Mouse (Mus musculus) CH12.LX (cell line): ENCODE measurements around the gene Gcnt2. TPM values are rescaled to one million over a fixed set of nuclear protein-coding genes. Genes with fewer than 3 reads are reported as not detected.

ENCODE experiments used
- DNase-seq: peaks from one replicate; pipeline ENCODE4 v3.0.0-alpha.2; 2013; ENCODE audit errors: extremely low read depth
- H3K27ac ChIP-seq: 2 replicates; pipeline ENCODE4 v1.5.1; 2012; ENCODE audit warnings: low read depth, mild to moderate bottlenecking, control low read depth, moderate library complexity; ENCODE audit not compliant: insufficient read depth
- H3K27me3 ChIP-seq: replicated peaks from 2 replicates; pipeline ENCODE3; 2012; ENCODE audit warnings: inconsistent platforms
- H3K36me3 ChIP-seq, 2 experiments: replicated peaks in 1 of 2; 2 replicates each; pipeline versions ENCODE3 to v1.6.1; 2012; ENCODE audit warnings: inconsistent platforms in 1 of 2, low read length in 1 of 2, mild to moderate bottlenecking in 1 of 2, mixed read lengths in 1 of 2, moderate library complexity in 1 of 2; ENCODE audit not compliant: control insufficient read depth in 1 of 2, insufficient read depth in 1 of 2
- H3K4me1 ChIP-seq, 2 experiments: 2 replicates each; pipeline ENCODE4 v1.6.1; 2012; ENCODE audit warnings: inconsistent platforms in 1 of 2, moderate library complexity in 1 of 2; ENCODE audit not compliant: insufficient read depth in 2 of 2, control insufficient read depth in 1 of 2
- H3K4me2 ChIP-seq: 2 replicates; pipeline ENCODE4 v1.6.1; 2012; ENCODE audit warnings: low read depth, mild to moderate bottlenecking, control low read depth; ENCODE audit not compliant: poor library complexity, insufficient read depth, severe bottlenecking
- H3K4me3 ChIP-seq, 3 experiments: fragments of 150-350 bp in 1 of 3; sonication (generic) in 1 of 3; replicated peaks in 1 of 3; 2 replicates each; pipeline versions ENCODE3 to v1.5.1; 2011 to 2012; ENCODE audit warnings: low read depth in 2 of 3, low read length in 2 of 3, mild to moderate bottlenecking in 2 of 3, moderate library complexity in 2 of 3, control low read depth in 1 of 3, improper control_type of control experiment in 1 of 3, inconsistent platforms in 1 of 3, mixed read lengths in 1 of 3; ENCODE audit not compliant: poor library complexity in 1 of 3
- H3K79me2 ChIP-seq: replicated peaks from 2 replicates; pipeline ENCODE4 v1.6.1; 2012; ENCODE audit warnings: mild to moderate bottlenecking, moderate library complexity; ENCODE audit not compliant: control insufficient read depth, poor library complexity, insufficient read depth, severe bottlenecking; ENCODE audit errors: extremely low read depth
- H3K9ac ChIP-seq: 2 replicates; pipeline ENCODE4 v1.6.1; 2012; ENCODE audit warnings: low read depth, mild to moderate bottlenecking, control low read depth, moderate library complexity; ENCODE audit not compliant: insufficient read depth
- H3K9me3 ChIP-seq: replicated peaks from 2 replicates; pipeline ENCODE3; 2012; ENCODE audit warnings: low read length, inconsistent platforms, mixed read lengths
- BHLHE40 ChIP-seq: IDR thresholded peaks from 2 replicates; pipeline ENCODE4 v1.6.1; 2011; ENCODE audit warnings: mild to moderate bottlenecking, low read depth, low read length, improper control_type of control experiment
- CHD2 ChIP-seq: IDR thresholded peaks from 2 replicates; pipeline ENCODE4 v1.6.1; 2011; ENCODE audit warnings: low read length, improper control_type of control experiment
- CTCF ChIP-seq, 2 experiments: IDR thresholded peaks in 1 of 2; conservative IDR thresholded peaks in 1 of 2; 2 replicates each; pipeline ENCODE4 v1.5.1; 2011 to 2012; ENCODE audit warnings: low read depth in 2 of 2, low read length in 2 of 2, improper control_type of control experiment in 1 of 2, inconsistent platforms in 1 of 2, mild to moderate bottlenecking in 1 of 2, moderate library complexity in 1 of 2
- E2F4 ChIP-seq: IDR thresholded peaks from 2 replicates; pipeline ENCODE4 v1.6.1; 2011; ENCODE audit warnings: low read depth, low read length, improper control_type of control experiment; ENCODE audit not compliant: insufficient replicate concordance
- ELF1 ChIP-seq: IDR thresholded peaks from 2 replicates; pipeline ENCODE4 v1.6.1; 2014; ENCODE audit warnings: low read depth, mild to moderate bottlenecking, inconsistent platforms, low read length, improper control_type of control experiment
- EP300 ChIP-seq: IDR thresholded peaks from 2 replicates; pipeline ENCODE4 v1.6.1; 2011; ENCODE audit warnings: low read length, improper control_type of control experiment
- GABPA ChIP-seq: IDR thresholded peaks from 2 replicates; pipeline ENCODE4 v1.6.1; 2012; ENCODE audit warnings: low read depth, low read length, improper control_type of control experiment, inconsistent platforms; ENCODE audit not compliant: insufficient replicate concordance
- HCFC1 ChIP-seq: IDR thresholded peaks from 2 replicates; pipeline ENCODE4 v1.6.1; 2012; ENCODE audit warnings: low read depth, mild to moderate bottlenecking, inconsistent platforms, low read length, improper control_type of control experiment
- IRF4 ChIP-seq: IDR thresholded peaks from 2 replicates; pipeline ENCODE4 v1.6.1; 2014; ENCODE audit warnings: low read depth, mild to moderate bottlenecking, inconsistent platforms, low read length, improper control_type of control experiment
- JUND ChIP-seq: conservative IDR thresholded peaks from 2 replicates; pipeline ENCODE4 v1.6.1; 2011; ENCODE audit warnings: low read depth, low read length, improper control_type of control experiment
- KAT2A ChIP-seq: IDR thresholded peaks from 2 replicates; pipeline ENCODE4 v1.6.1; 2012; ENCODE audit warnings: low read length, improper control_type of control experiment, inconsistent platforms; ENCODE audit not compliant: insufficient replicate concordance
- MAFK ChIP-seq: IDR thresholded peaks from 2 replicates; pipeline ENCODE4 v1.6.1; 2011; ENCODE audit warnings: low read length, improper control_type of control experiment; ENCODE audit not compliant: insufficient replicate concordance
- MXI1 ChIP-seq: IDR thresholded peaks from 2 replicates; pipeline ENCODE4 v1.6.1; 2011; ENCODE audit warnings: mild to moderate bottlenecking, low read depth, low read length, improper control_type of control experiment
- MYC ChIP-seq: IDR thresholded peaks from 2 replicates; pipeline ENCODE4 v1.6.1; 2011; ENCODE audit warnings: low read depth, mild to moderate bottlenecking, improper control_type of control experiment, low read length
- NELFE ChIP-seq: IDR thresholded peaks from 2 replicates; pipeline ENCODE4 v1.6.1; 2011; ENCODE audit warnings: low read depth, low read length, improper control_type of control experiment
- NRF1 ChIP-seq: IDR thresholded peaks from 2 replicates; pipeline ENCODE4 v1.6.1; 2014; ENCODE audit warnings: low read depth, mild to moderate bottlenecking, inconsistent platforms, low read length, improper control_type of control experiment, moderate library complexity
- POLR2AphosphoS2 ChIP-seq: IDR thresholded peaks from 2 replicates; pipeline ENCODE4 v1.6.1; 2011; ENCODE audit warnings: low read depth, low read length, improper control_type of control experiment
- RCOR1 ChIP-seq: conservative IDR thresholded peaks from 2 replicates; pipeline ENCODE4 v1.6.1; 2012; ENCODE audit warnings: low read depth, mild to moderate bottlenecking, inconsistent platforms, low read length, improper control_type of control experiment
- SMC3 ChIP-seq: IDR thresholded peaks from 2 replicates; pipeline ENCODE4 v1.6.1; 2011; ENCODE audit warnings: low read depth, low read length, improper control_type of control experiment
- TCF12 ChIP-seq: IDR thresholded peaks from 2 replicates; pipeline ENCODE4 v1.6.1; 2014; ENCODE audit warnings: low read depth, mild to moderate bottlenecking, inconsistent platforms, low read length, improper control_type of control experiment
- USF1 ChIP-seq: IDR thresholded peaks from 2 replicates; pipeline ENCODE4 v1.6.1; 2014; ENCODE audit warnings: low read depth, mild to moderate bottlenecking, inconsistent platforms, low read length, improper control_type of control experiment
- ZKSCAN1 ChIP-seq: IDR thresholded peaks from 2 replicates; pipeline ENCODE4 v1.6.1; 2012; ENCODE audit warnings: low read depth, inconsistent platforms, low read length, improper control_type of control experiment, borderline replicate concordance
- ZNF384 ChIP-seq: IDR thresholded peaks from 2 replicates; pipeline ENCODE4 v1.6.1; 2012; ENCODE audit warnings: low read depth, low read length, improper control_type of control experiment, inconsistent platforms
- dilution Hi-C: fragments of 300-500 bp; cut with MboI; formaldehyde crosslinking; loops from 2 replicates; pipeline ENCODE4 v1.14.3; 2020; ENCODE audit warnings: low sequenced_read_pairs; ENCODE audit not compliant: extremely low pct_unique_long_range_greater_than_20kb, extremely low pct_ligation_motif_present
- in situ Hi-C: fragments of 300-500 bp; cut with MboI; formaldehyde crosslinking; loops from 3 replicates; pipeline ENCODE4 v1.14.3; 2019; ENCODE audit warnings: low sequenced_read_pairs, low pct_ligation_motif_present, low pct_unique_long_range_greater_than_20kb, mixed read lengths
- polyA plus RNA-seq: library from polyadenylated mRNA; unstranded; fragments of >175 nt; gene quantifications from 2 replicates; pipeline ENCODE4 v1.2.1, GENCODE M21; 2012; ENCODE audit warnings: low read depth; ENCODE audit not compliant: insufficient read length
- total RNA-seq, 2 experiments: library from RNA; depleted of rRNA; stranded (reverse); fragments of 300-350 nt in 1 of 2; fragments of >200 nt in 1 of 2; gene quantifications; 2 replicates each; pipeline ENCODE4 v1.2.3; 2012 to 2014

Gcnt2 gene
- total and polyA plus RNA-seq, 3 experiments, result not detected

- Histone ChIP-seq H3K9me3 (no peaks in the 10 kb centered on the region), H3K4me1 (peaks cover 0 to 9% of the 10 kb centered on the region in 2 experiments; a peak in 2 of 4 replicates), H3K79me2 (no peaks in the 10 kb centered on the region), H3K4me3 (no peak overlapping the region), H3K27ac (no peak overlapping the region), H3K36me3 (no peaks in the 10 kb centered on the region), H3K27me3 (no peaks in the 10 kb centered on the region), H3K9ac (no peak overlapping the region), H3K4me2 (no peak overlapping the region)
- no peak for TF ChIP-seq ELF1
- TF ChIP-seq MXI1, result no peak
- TF ChIP-seq BHLHE40, result no peak
- no peak for TF ChIP-seq POLR2AphosphoS2
- no peak for TF ChIP-seq NELFE
- TF ChIP-seq E2F4, result no peak
- TF ChIP-seq CTCF (conservative IDR thresholded peaks at IDR 0.05 in 1 of 2, IDR thresholded peaks at IDR 0.05 in 1 of 2; ENCODE audit: low read depth in 2 of 2, low read length in 2 of 2), result no peak
- no peak for TF ChIP-seq MYC
- TF ChIP-seq GABPA, result no peak
- no peak for TF ChIP-seq KAT2A
- no peak for TF ChIP-seq EP300
- TF ChIP-seq MAFK, result no peak
- TF ChIP-seq USF1, result no peak
- TF ChIP-seq ZNF384, result no peak
- TF ChIP-seq SMC3, result no peak
- in situ Hi-C loops (no loop called here), dilution Hi-C loops (no loop called here)
- no peak for DNase-seq
Measured at GRCm38 (mm10) chr13:40943936-40944335, 84.4 kb downstream of the Gcnt2 start.

- no peak overlapping the region for H3K9ac ChIP-seq
- TF ChIP-seq USF1, result no peak
- TF ChIP-seq SMC3, result no peak
- TF ChIP-seq MYC, result no peak
- TF ChIP-seq MAFK, result no peak
- TF ChIP-seq ELF1, result no peak
- no peak for TF ChIP-seq JUND
- no peak for TF ChIP-seq HCFC1
- TF ChIP-seq GABPA, result no peak
- TF ChIP-seq TCF12, result no peak
- TF ChIP-seq RCOR1, result no peak
- no peak for TF ChIP-seq IRF4
- TF ChIP-seq NRF1, result no peak
- no peak for TF ChIP-seq CHD2
- TF ChIP-seq BHLHE40, result no peak
- no peak for TF ChIP-seq ZKSCAN1
- no peak for TF ChIP-seq KAT2A
- no peak for TF ChIP-seq NELFE
- TF ChIP-seq, all 38 proteins: peak for 0
- in situ Hi-C loops, result no loop called here
- Histone ChIP-seq H3K4me2 (no peak overlapping the region), H3K27me3 (no peaks in the 10 kb centered on the region), H3K27ac (no peak overlapping the region), H3K36me3 (no peaks in the 10 kb centered on the region), H3K4me3 (no peak overlapping the region), H3K79me2 (no peaks in the 10 kb centered on the region), H3K9me3 (no peaks in the 10 kb centered on the region), H3K4me1 (peaks cover 0 to 9% of the 10 kb centered on the region in 2 experiments; a peak in 2 of 4 replicates)
- DNase-seq, result no peak
- dilution Hi-C loops, result no loop called here
Measured at GRCm38 (mm10) chr13:40944346-40944745, 84.8 kb downstream of the Gcnt2 start.
